Mouse (Mus musculus): ENCODE results near the gene Vstm2l. TPM values are rescaled to one million over a fixed set of nuclear protein-coding genes. Genes with fewer than 3 reads are reported as not detected.

Gene Vstm2l
- total RNA-seq, 1 experiment: 0.62 TPM

DNA sequence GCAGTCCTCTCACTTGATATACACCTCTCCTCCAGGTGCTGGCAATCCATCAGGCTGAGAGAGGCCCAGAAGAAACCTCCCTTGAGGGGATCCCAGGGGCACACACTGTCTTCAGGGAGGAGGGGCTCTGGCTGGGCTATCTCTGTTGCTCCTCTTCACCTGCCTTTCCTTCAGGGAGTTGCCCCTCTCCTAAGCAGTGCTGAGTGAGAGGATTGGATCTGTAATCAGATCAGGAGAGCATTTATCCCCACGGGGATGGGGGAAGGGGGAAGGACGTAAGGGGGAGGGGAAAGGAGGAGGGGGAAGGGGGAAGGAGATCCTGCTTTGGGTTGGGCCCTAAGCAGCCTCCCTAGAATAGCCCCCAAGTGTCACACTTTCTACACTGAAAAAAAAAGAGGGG is 13.4 kb downstream of the Vstm2l start:
- H3K27ac ChIP-seq (ENCODE audit: insufficient read depth, low read depth, low read length, poor library complexity, severe bottlenecking): no peak overlapping the region
- H3K9me3 ChIP-seq (ENCODE audit: control insufficient read depth, insufficient read depth, low read depth, low read length): no peaks in the 10 kb centered on the region
- in situ Hi-C loops (cut with MboI; ENCODE audit: low sequenced_read_pairs in 2 of 2, unreplicated experiment in 2 of 2): no loop called here
- no peaks in the 10 kb centered on the region for H3K36me3 ChIP-seq (ENCODE audit: control insufficient read depth, insufficient read depth, low read length, poor library complexity, severe bottlenecking)
- DNase-seq (ENCODE audit: low read depth, low spot score): no peak
- H3K4me1 ChIP-seq (ENCODE audit: control insufficient read depth in 2 of 2, insufficient read depth in 2 of 2, low read length in 2 of 2, poor library complexity in 1 of 2): peaks cover 1 to 34% of the 10 kb centered on the region in 2 experiments; a peak in 3 of 4 replicates
- peak overlapping the region; percentile 38 to 53 for H3K4me3 ChIP-seq (ENCODE audit: insufficient read depth in 1 of 2, low read depth in 1 of 2, low read length in 2 of 2, poor library complexity in 1 of 2, severe bottlenecking in 1 of 2)
- H3K9ac ChIP-seq (ENCODE audit: insufficient read depth, low read depth, low read length, poor library complexity, severe bottlenecking): peak overlapping the region; percentile 33; the same call in 1 of the 2 replicates
- TF ChIP-seq HCFC1 (IDR thresholded peaks at IDR 0.05; ENCODE audit: borderline replicate concordance, insufficient read depth, low read length): no peak
- TF ChIP-seq ZC3H11A (IDR thresholded peaks at IDR 0.05; ENCODE audit: borderline replicate concordance, low read depth, low read length): no peak
- no peak for TF ChIP-seq ZNF384 (IDR thresholded peaks at IDR 0.05; ENCODE audit: low read depth, low read length)
- TF ChIP-seq MAFK (IDR thresholded peaks at IDR 0.05; ENCODE audit: insufficient read depth, low read depth, low read length): no peak

DNA sequence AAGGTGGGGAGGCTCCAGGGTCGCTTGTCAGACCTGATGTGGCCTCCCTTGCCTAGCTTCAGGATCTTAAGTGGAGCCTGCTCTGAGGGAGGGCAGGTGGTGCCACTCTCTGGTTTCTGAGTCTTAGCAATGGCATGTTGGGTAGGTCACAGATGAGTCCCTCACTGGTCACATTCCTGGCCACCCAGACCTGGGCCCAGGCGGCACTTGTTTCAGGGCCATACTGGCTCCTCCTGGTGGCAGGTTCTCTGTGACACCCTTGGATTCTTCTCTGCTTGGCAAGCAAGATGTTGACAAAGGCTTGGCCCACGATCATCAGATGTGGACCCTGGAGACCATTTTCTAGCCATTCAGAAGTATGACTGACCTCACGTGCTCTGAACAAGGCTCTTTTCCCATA is 18.2 kb downstream of the Vstm2l start:
- no peak overlapping the region for H3K27ac ChIP-seq (ENCODE audit: insufficient read depth, low read depth, low read length, poor library complexity, severe bottlenecking)
- H3K9ac ChIP-seq (ENCODE audit: insufficient read depth, low read depth, low read length, poor library complexity, severe bottlenecking): no peak overlapping the region
- H3K4me3 ChIP-seq (ENCODE audit: insufficient read depth in 1 of 2, low read depth in 1 of 2, low read length in 2 of 2, poor library complexity in 1 of 2, severe bottlenecking in 1 of 2): no peak overlapping the region
- no peak for DNase-seq (ENCODE audit: low read depth, low spot score)
- H3K9me3 ChIP-seq (ENCODE audit: control insufficient read depth, insufficient read depth, low read depth, low read length): no peaks in the 10 kb centered on the region
- TF ChIP-seq CHD2 (IDR thresholded peaks at IDR 0.05; ENCODE audit: low read depth, low read length) (no peak), ZC3H11A (IDR thresholded peaks at IDR 0.05; ENCODE audit: borderline replicate concordance, low read depth, low read length) (no peak), ZNF384 (IDR thresholded peaks at IDR 0.05; ENCODE audit: low read depth, low read length) (no peak), HCFC1 (IDR thresholded peaks at IDR 0.05; ENCODE audit: borderline replicate concordance, insufficient read depth, low read length) (no peak), MAFK (IDR thresholded peaks at IDR 0.05; ENCODE audit: insufficient read depth, low read depth, low read length) (no peak)
- no peaks in the 10 kb centered on the region for H3K36me3 ChIP-seq (ENCODE audit: control insufficient read depth, insufficient read depth, low read length, poor library complexity, severe bottlenecking)
- peaks cover 1 to 19% of the 10 kb centered on the region in 2 experiments; a peak in 3 of 4 replicates for H3K4me1 ChIP-seq (ENCODE audit: control insufficient read depth in 2 of 2, insufficient read depth in 2 of 2, low read length in 2 of 2, poor library complexity in 1 of 2)
- in situ Hi-C loops (cut with MboI; ENCODE audit: low sequenced_read_pairs in 2 of 2, unreplicated experiment in 2 of 2): no loop called here

DNA sequence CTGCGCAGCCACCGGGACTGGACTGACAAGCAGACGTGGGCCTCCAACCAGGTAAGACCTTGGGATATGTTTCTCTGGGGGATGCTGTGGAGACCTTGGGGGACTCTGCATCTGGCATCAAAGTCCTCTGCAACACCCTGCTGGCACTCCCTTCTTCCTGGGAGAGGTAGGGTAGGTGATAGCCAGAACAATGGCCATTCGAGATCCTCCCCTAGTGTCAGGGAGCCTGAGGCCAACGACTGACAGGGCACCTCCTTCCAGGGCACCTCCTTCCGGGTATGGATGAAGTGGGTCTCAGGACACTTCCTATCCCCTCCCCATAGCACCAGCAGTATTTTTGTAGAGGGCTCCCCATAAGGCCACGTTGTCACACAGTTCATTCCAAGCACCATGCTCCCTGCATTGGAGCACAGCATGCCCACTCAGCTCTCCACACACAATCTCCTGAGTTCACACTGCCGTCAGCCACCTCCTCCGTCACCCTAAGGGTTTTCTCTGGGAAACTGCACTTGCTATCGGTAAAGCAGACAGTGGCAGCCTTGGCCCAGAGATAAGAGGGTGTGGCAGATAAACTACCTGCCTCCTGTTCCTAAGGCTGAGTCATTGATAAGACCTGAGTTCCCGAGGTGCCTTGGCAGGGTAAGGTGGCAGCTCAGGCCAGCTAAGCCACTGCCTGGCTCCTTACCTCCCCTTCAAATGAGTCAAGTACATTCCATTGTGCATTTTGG is 21.2 kb downstream of the Vstm2l start:
- no peak for DNase-seq (ENCODE audit: low read depth, low spot score)
- no peaks in the 10 kb centered on the region for H3K9me3 ChIP-seq (ENCODE audit: control insufficient read depth, insufficient read depth, low read depth, low read length)
- TF ChIP-seq MAFK (IDR thresholded peaks at IDR 0.05; ENCODE audit: insufficient read depth, low read depth, low read length) (no peak), ZC3H11A (IDR thresholded peaks at IDR 0.05; ENCODE audit: borderline replicate concordance, low read depth, low read length) (no peak), CHD2 (IDR thresholded peaks at IDR 0.05; ENCODE audit: low read depth, low read length) (no peak), HCFC1 (IDR thresholded peaks at IDR 0.05; ENCODE audit: borderline replicate concordance, insufficient read depth, low read length) (no peak), ZNF384 (IDR thresholded peaks at IDR 0.05; ENCODE audit: low read depth, low read length) (no peak)
- in situ Hi-C loops (cut with MboI; ENCODE audit: low sequenced_read_pairs in 2 of 2, unreplicated experiment in 2 of 2): no loop called here
- H3K36me3 ChIP-seq (ENCODE audit: control insufficient read depth, insufficient read depth, low read length, poor library complexity, severe bottlenecking): no peaks in the 10 kb centered on the region
- no peak overlapping the region for H3K27ac ChIP-seq (ENCODE audit: insufficient read depth, low read depth, low read length, poor library complexity, severe bottlenecking)
- peaks cover 0 to 6% of the 10 kb centered on the region in 2 experiments; a peak in 1 of 4 replicates for H3K4me1 ChIP-seq (ENCODE audit: control insufficient read depth in 2 of 2, insufficient read depth in 2 of 2, low read length in 2 of 2, poor library complexity in 1 of 2)
- H3K4me3 ChIP-seq (ENCODE audit: insufficient read depth in 1 of 2, low read depth in 1 of 2, low read length in 2 of 2, poor library complexity in 1 of 2, severe bottlenecking in 1 of 2): no peak overlapping the region
- H3K9ac ChIP-seq (ENCODE audit: insufficient read depth, low read depth, low read length, poor library complexity, severe bottlenecking): no peak overlapping the region

DNA sequence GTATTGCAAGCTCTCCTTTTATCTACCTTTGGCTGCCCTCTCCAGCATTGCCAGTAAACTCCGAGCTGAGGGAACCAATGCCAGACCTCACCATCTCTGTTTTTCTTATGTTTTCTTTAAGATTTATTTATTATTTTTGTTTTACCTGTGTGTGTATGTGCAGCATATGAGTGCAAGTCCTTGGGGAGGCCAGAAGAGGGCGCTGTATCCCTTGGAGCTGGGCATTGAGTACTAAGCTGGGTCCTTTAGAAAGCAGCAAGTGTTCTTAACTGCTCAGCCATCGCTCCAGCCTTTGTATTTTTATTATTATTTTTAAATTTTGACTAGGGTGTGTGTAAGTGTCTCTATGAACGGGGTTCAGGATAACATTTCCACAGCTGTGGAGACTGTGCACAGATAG is 22.2 kb downstream of the Vstm2l start:
- H3K36me3 ChIP-seq (ENCODE audit: control insufficient read depth, insufficient read depth, low read length, poor library complexity, severe bottlenecking): no peaks in the 10 kb centered on the region
- TF ChIP-seq ZNF384 (IDR thresholded peaks at IDR 0.05; ENCODE audit: low read depth, low read length) (no peak), MAFK (IDR thresholded peaks at IDR 0.05; ENCODE audit: insufficient read depth, low read depth, low read length) (no peak), HCFC1 (IDR thresholded peaks at IDR 0.05; ENCODE audit: borderline replicate concordance, insufficient read depth, low read length) (no peak), ZC3H11A (IDR thresholded peaks at IDR 0.05; ENCODE audit: borderline replicate concordance, low read depth, low read length) (no peak), CHD2 (IDR thresholded peaks at IDR 0.05; ENCODE audit: low read depth, low read length) (no peak)
- in situ Hi-C loops (cut with MboI; ENCODE audit: low sequenced_read_pairs in 2 of 2, unreplicated experiment in 2 of 2): no loop called here

More for the DNA sequence above, 22.2 kb downstream of the Vstm2l start:
- Histone ChIP-seq H3K4me1 (ENCODE audit: control insufficient read depth in 2 of 2, insufficient read depth in 2 of 2, low read length in 2 of 2, poor library complexity in 1 of 2) (peaks cover 0 to 9% of the 10 kb centered on the region in 2 experiments; a peak in 1 of 4 replicates), H3K4me3 (ENCODE audit: insufficient read depth in 1 of 2, low read depth in 1 of 2, low read length in 2 of 2, poor library complexity in 1 of 2, severe bottlenecking in 1 of 2) (no peak overlapping the region), H3K9me3 (ENCODE audit: control insufficient read depth, insufficient read depth, low read depth, low read length) (no peaks in the 10 kb centered on the region), H3K9ac (ENCODE audit: insufficient read depth, low read depth, low read length, poor library complexity, severe bottlenecking) (no peak overlapping the region), H3K27ac (ENCODE audit: insufficient read depth, low read depth, low read length, poor library complexity, severe bottlenecking) (no peak overlapping the region)
- no peak for DNase-seq (ENCODE audit: low read depth, low spot score)
